Mouse (Mus musculus) embryonic facial prominence, embryonic 11.5 days (tissue): ENCODE data around the gene Gm45062. TPM values are rescaled to one million over a fixed set of nuclear protein-coding genes. Genes with fewer than 3 reads are reported as not detected.

ENCODE experiments used
- ATAC-seq: fragments of 200-750 bp; cut with Nextera tagmentation; replicated peaks from 2 replicates; pipeline ENCODE4 v1.8.0; 2017; ENCODE audit warnings: low read depth; ENCODE audit not compliant: insufficient number of reproducible peaks, low FRiP score, low TSS enrichment
- DNase-seq: peaks from one replicate; pipeline ENCODE4 v3.0.0-alpha.2; 2015; ENCODE audit warnings: low spot score
- H3K27ac ChIP-seq: fragments of 300-500 bp; sonication (generic); replicated peaks from 2 replicates; pipeline ENCODE4 v1.5.1; 2014; ENCODE audit warnings: mild to moderate bottlenecking, low read depth, low read length, control low read depth
- H3K27me3 ChIP-seq: fragments of 300-500 bp; sonication (generic); 2 replicates; pipeline ENCODE4 v1.6.1; 2014; ENCODE audit warnings: mild to moderate bottlenecking, low read length, moderate library complexity, mixed read lengths; ENCODE audit not compliant: control insufficient read depth, insufficient read depth
- H3K36me3 ChIP-seq: fragments of 300-500 bp; sonication (generic); replicated peaks from 2 replicates; pipeline ENCODE4 v1.6.1; 2014; ENCODE audit warnings: low read depth, mild to moderate bottlenecking, low read length, moderate library complexity, mixed read lengths; ENCODE audit not compliant: control insufficient read depth, insufficient read depth
- H3K4me1 ChIP-seq: fragments of 300-500 bp; sonication (generic); 2 replicates; pipeline ENCODE4 v1.6.1; 2014; ENCODE audit warnings: low read length, mixed read lengths; ENCODE audit not compliant: control insufficient read depth, insufficient read depth
- H3K4me2 ChIP-seq: fragments of 300-500 bp; sonication (generic); 2 replicates; pipeline ENCODE4 v1.6.1; 2014; ENCODE audit warnings: low read depth, mild to moderate bottlenecking, control low read depth, low read length, moderate library complexity
- H3K4me3 ChIP-seq: fragments of 300-500 bp; sonication (generic); 2 replicates; pipeline ENCODE4 v1.5.1; 2014; ENCODE audit warnings: low read depth, low read length, control low read depth
- H3K9ac ChIP-seq: fragments of 300-500 bp; sonication (generic); replicated peaks from 2 replicates; pipeline ENCODE4 v1.6.1; 2014; ENCODE audit warnings: mild to moderate bottlenecking, control low read depth, low read length
- H3K9me3 ChIP-seq: fragments of 300-500 bp; sonication (generic); replicated peaks from 2 replicates; pipeline ENCODE4 v1.6.1; 2016; ENCODE audit warnings: mild to moderate bottlenecking, low read length, inconsistent platforms, mixed read lengths; ENCODE audit not compliant: control insufficient read depth
- WGBS: fragments of 180-500 bp; shearing (Covaris S2); extraction: QIAGEN DNeasy Blood & Tissue Kit; methylation state at CpG from one replicate; pipeline ENCODE4 v1.1.7; 2014; 5-methylcytosine and 5-hydroxymethylcytosine counted together
- polyA plus RNA-seq: library from polyadenylated mRNA; unstranded; fragments of >200 nt; fragmentation: Nextera tagmentation; extraction: Ambion mirVana; gene quantifications from 2 replicates; pipeline ENCODE4 v1.2.1, GENCODE M21; 2014

Gm45062 gene
- polyA plus RNA-seq, 1 experiment from 2014 or later: 14.3 TPM

- no peak overlapping the region for H3K4me3 ChIP-seq
- no peak overlapping the region for H3K9ac ChIP-seq
- ATAC-seq: no peak
- no peak for DNase-seq
- no peaks in the 10 kb centered on the region for H3K36me3 ChIP-seq
- H3K27me3 ChIP-seq: no peaks in the 10 kb centered on the region
- H3K27ac ChIP-seq: no peak overlapping the region
- no peak overlapping the region for H3K4me2 ChIP-seq
- 93% methylated on average over 5 of the region's 5 CpGs for WGBS
- H3K9me3 ChIP-seq: no peaks in the 10 kb centered on the region
- H3K4me1 ChIP-seq: no peaks in the 10 kb centered on the region
Measured at GRCm38 (mm10) chr6:8544822-8545221, 285.6 kb downstream of the Gm45062 start.

- Histone ChIP-seq H3K27ac (no peak overlapping the region), H3K9ac (no peak overlapping the region), H3K36me3 (no peaks in the 10 kb centered on the region), H3K4me2 (no peak overlapping the region), H3K27me3 (no peaks in the 10 kb centered on the region), H3K4me1 (no peaks in the 10 kb centered on the region), H3K9me3 (no peaks in the 10 kb centered on the region), H3K4me3 (no peak overlapping the region)
- ATAC-seq: no peak
- no peak for DNase-seq
- WGBS: 90% methylated on average over 7 of the region's 7 CpGs
Measured at GRCm38 (mm10) chr6:8545780-8546179, 286.5 kb downstream of the Gm45062 start.

- no peak overlapping the region for H3K4me3 ChIP-seq
- no peaks in the 10 kb centered on the region for H3K4me1 ChIP-seq
- no peaks in the 10 kb centered on the region for H3K9me3 ChIP-seq
- H3K4me2 ChIP-seq: no peak overlapping the region
- DNase-seq: no peak
- no peak for ATAC-seq
- no peaks in the 10 kb centered on the region for H3K36me3 ChIP-seq
- H3K27me3 ChIP-seq: no peaks in the 10 kb centered on the region
- no peak overlapping the region for H3K27ac ChIP-seq
- no peak overlapping the region for H3K9ac ChIP-seq
- 91% methylated on average over 2 of the region's 2 CpGs for WGBS
Measured at GRCm38 (mm10) chr6:8551155-8551554, 291.9 kb downstream of the Gm45062 start.

GRCm38 (mm10) chr6:8556849-8557571 is 297.8 kb downstream of the Gm45062 start:
- Histone ChIP-seq H3K4me1 (no peaks in the 10 kb centered on the region), H3K9me3 (no peaks in the 10 kb centered on the region), H3K4me2 (no peak overlapping the region), H3K36me3 (no peaks in the 10 kb centered on the region), H3K27ac (no peak overlapping the region), H3K4me3 (no peak overlapping the region), H3K27me3 (no peaks in the 10 kb centered on the region), H3K9ac (no peak overlapping the region)
- ATAC-seq: no peak
- DNase-seq: no peak
- WGBS: 89% methylated on average over 5 of the region's 5 CpGs

- Histone ChIP-seq H3K4me2 (no peak overlapping the region), H3K36me3 (no peaks in the 10 kb centered on the region), H3K9ac (no peak overlapping the region), H3K9me3 (no peaks in the 10 kb centered on the region), H3K4me3 (no peak overlapping the region), H3K27me3 (no peaks in the 10 kb centered on the region), H3K27ac (no peak overlapping the region), H3K4me1 (no peaks in the 10 kb centered on the region)
- over 99% methylated on average over 2 of the region's 2 CpGs for WGBS
- ATAC-seq (no peak), DNase-seq (no peak)
Measured at GRCm38 (mm10) chr6:8560682-8561081, 301.4 kb downstream of the Gm45062 start.

GRCm38 (mm10) chr6:8582377-8582776 is 323.1 kb downstream of the Gm45062 start:
- Histone ChIP-seq H3K36me3 (no peaks in the 10 kb centered on the region), H3K4me3 (no peak overlapping the region), H3K9me3 (no peaks in the 10 kb centered on the region), H3K27ac (no peak overlapping the region), H3K27me3 (no peaks in the 10 kb centered on the region), H3K9ac (no peak overlapping the region), H3K4me2 (no peak overlapping the region), H3K4me1 (no peaks in the 10 kb centered on the region)
- no peak for DNase-seq
- 93% methylated on average over 9 of the region's 9 CpGs for WGBS
- no peak for ATAC-seq

GRCm38 (mm10) chr6:8583892-8584291 is 324.6 kb downstream of the Gm45062 start:
- no peak overlapping the region for H3K4me2 ChIP-seq
- ATAC-seq: no peak

GRCm38 (mm10) chr6:8591665-8592064 is 332.4 kb downstream of the Gm45062 start:
- H3K4me3 ChIP-seq: no peak overlapping the region
- H3K27me3 ChIP-seq: no peaks in the 10 kb centered on the region
- no peaks in the 10 kb centered on the region; the same call in 1 of the 2 replicates for H3K36me3 ChIP-seq
- 92% methylated on average over 9 of the region's 9 CpGs for WGBS
- no peaks in the 10 kb centered on the region for H3K4me1 ChIP-seq
- no peak for DNase-seq
- no peak for ATAC-seq
- no peaks in the 10 kb centered on the region for H3K9me3 ChIP-seq
- no peak overlapping the region for H3K9ac ChIP-seq
- no peak overlapping the region for H3K4me2 ChIP-seq
- H3K27ac ChIP-seq: no peak overlapping the region

More at GRCm38 (mm10) chr6:8583892-8584291, 324.6 kb downstream of the Gm45062 start:
- no peaks in the 10 kb centered on the region for H3K9me3 ChIP-seq
- no peaks in the 10 kb centered on the region for H3K27me3 ChIP-seq
- no peak overlapping the region for H3K4me3 ChIP-seq
- DNase-seq: no peak
- 90% methylated on average over 3 of the region's 3 CpGs for WGBS
- no peaks in the 10 kb centered on the region for H3K4me1 ChIP-seq
- H3K36me3 ChIP-seq: no peaks in the 10 kb centered on the region; the same call in 1 of the 2 replicates
- H3K9ac ChIP-seq: no peak overlapping the region
- H3K27ac ChIP-seq: no peak overlapping the region
